Mouse (Mus musculus) E14TG2a.4 (cell line): ENCODE data around the gene Gm13090.

Experiments used
- H3K27me3 ChIP-seq: 2 replicates; pipeline ENCODE4 v1.6.1; 2014; ENCODE audit warnings: low read length, control low read depth; ENCODE audit not compliant: insufficient read depth
- H3K36me3 ChIP-seq: 2 replicates; pipeline ENCODE4 v1.6.1; 2014; ENCODE audit warnings: low read length, control low read depth; ENCODE audit not compliant: insufficient read depth
- H3K4me1 ChIP-seq: replicated peaks from 2 replicates; pipeline ENCODE4 v1.6.1; 2014; ENCODE audit warnings: low read depth, low read length, control low read depth
- H3K4me3 ChIP-seq: replicated peaks from 2 replicates; pipeline ENCODE4 v1.5.1; 2014; ENCODE audit warnings: mild to moderate bottlenecking, low read length
- H3K9me3 ChIP-seq: 2 replicates; pipeline ENCODE4 v1.6.1; 2014; ENCODE audit warnings: low read length, control low read depth
- CTCF ChIP-seq: conservative IDR thresholded peaks from 2 replicates; pipeline ENCODE4 v1.5.1; 2014; ENCODE audit warnings: low read length
- NANOG ChIP-seq: IDR thresholded peaks from 2 replicates; pipeline ENCODE4 v1.6.1; 2014; ENCODE audit warnings: borderline replicate concordance, low read length, mixed read lengths
- POU5F1 ChIP-seq: IDR thresholded peaks from 2 replicates; pipeline ENCODE4 v1.6.1; 2014; ENCODE audit warnings: low read length, borderline replicate concordance

Gm13090 gene

DNA sequence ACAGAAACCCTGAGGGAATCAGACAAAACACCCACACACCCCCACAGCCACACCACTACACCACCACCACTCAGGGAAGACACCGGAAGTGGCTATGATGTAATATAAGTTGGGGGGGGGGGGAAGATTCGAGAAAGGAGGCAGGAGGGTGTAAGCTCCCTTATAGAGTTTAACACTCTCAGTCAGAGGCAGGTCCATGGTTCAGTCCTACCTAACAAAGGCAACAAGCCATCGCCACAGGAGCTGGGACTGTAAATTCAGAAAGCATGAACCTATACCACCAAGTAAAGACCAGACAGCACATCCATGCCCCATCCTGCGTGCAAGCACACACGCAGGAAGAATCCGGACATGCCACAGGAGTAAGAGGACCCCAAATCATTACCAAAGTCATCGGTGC lies at the start of gene Gm13090:
Gene Gm13090, plus strand, starts transcription at position 301 of the 400 bp plus-strand sequence.
- Histone ChIP-seq H3K9me3 (no peaks in the 10 kb centered on the region), H3K4me1 (peaks cover 42% of the 10 kb centered on the region), H3K36me3 (peaks cover 21% of the 10 kb centered on the region), H3K4me3 (peak within 1 kb of the TSS; percentile 55), H3K27me3 (no peaks in the 10 kb centered on the region)
- TF ChIP-seq NANOG (no peak), POU5F1 (no peak), CTCF (no peak)

DNA sequence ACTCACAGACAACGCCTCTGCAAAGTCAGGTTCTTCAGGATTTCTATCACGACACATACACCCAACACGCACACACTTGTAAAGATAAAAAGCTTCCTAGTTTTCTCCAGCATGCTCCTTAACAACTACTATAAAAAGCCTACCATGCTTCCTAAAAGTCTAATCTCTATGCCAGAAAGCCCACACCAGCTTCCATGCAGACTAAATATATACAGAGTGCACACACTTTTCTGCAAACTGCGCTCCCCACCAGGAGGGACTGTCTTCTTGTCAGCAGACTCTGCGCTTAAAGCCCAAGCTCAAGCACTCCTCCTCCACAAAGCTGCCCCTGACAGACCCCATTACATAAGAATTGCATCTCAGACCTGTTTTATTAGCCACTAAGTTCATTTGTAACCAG lies 47.9 kb upstream of the Gm13090 start:
- peaks cover 9% of the 10 kb centered on the region; the same call in 1 of the 2 replicates for H3K36me3 ChIP-seq
- no peaks in the 10 kb centered on the region for H3K9me3 ChIP-seq
- H3K4me3 ChIP-seq, result no peak overlapping the region
- TF ChIP-seq NANOG (peak; percentile 42; the same call in 1 of the 2 replicates), CTCF (no peak)
- peaks cover 32% of the 10 kb centered on the region for H3K4me1 ChIP-seq
- H3K27me3 ChIP-seq, result peaks cover 11% of the 10 kb centered on the region

DNA sequence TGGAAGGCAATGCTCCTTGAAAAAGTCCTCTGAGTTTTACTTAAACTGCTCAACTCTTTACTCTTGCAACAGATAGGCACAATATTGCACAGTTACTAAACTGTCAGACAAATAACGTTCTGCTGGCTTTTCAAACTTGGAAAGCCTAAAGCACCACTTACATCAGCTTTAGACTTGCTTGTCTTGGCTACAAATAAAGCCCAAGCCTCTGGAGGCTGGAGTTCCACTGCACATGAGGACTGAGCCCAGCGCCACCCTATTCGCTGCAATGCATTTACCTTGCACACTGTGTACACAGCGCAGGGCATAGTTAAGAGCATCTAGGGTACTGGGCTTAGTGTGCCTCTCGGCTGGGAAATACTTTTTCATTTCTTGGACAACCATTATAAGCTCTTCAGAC lies 46.1 kb upstream of the Gm13090 start:
- no peak overlapping the region for H3K4me3 ChIP-seq
- no peaks in the 10 kb centered on the region for H3K9me3 ChIP-seq
- no peak for TF ChIP-seq NANOG
- TF ChIP-seq POU5F1, result no peak
- no peak for TF ChIP-seq CTCF
- H3K27me3 ChIP-seq, result peaks cover 11% of the 10 kb centered on the region
- H3K36me3 ChIP-seq, result peaks cover 21% of the 10 kb centered on the region
- peaks cover 26% of the 10 kb centered on the region for H3K4me1 ChIP-seq

DNA sequence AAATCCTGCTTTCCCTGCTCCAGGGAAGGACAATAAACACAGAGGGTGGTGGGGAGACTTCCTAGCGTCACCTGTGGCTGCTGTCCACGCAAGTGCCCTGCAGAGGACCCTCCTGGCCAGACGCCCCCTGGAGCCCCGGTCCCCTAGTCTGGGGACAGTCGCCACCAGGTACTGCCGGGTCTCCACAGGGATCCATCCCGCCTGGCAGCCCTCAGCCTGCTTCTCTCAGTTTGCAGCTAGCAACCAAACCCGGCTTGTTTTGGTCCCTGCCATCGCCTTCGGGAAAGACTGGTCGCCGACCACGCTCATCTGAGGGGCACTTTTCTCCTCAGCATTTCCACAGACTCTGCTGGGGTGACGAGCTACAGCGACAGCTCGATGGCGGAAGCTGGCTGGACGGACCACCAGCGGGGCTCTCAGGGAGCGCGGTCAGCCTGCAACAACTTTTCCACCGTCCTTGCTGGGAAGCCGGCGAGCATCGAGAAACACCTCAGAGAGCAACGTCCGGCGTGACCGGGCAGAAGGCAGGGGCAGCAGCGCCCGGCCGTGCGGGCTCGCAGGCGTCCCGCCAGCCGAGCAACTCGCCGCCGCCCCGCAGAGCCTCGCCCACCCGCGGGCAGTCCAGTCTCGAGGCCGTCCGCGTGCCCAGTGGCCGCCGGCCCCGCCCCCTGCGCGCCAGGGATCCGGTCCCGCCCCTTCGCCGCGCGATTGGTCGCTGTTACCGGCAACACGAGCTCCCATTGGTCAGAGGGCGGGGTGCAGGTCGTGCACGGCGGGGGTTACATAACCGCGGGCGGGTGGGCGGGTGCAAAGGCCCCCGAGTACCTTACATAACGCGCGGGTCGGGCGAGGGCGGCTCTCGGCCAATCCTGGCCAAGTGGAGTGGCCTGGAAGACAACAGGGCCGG lies 45.1 kb upstream of the Gm13090 start, which contains the start of gene Per3:
Gene Per3, minus strand, starts transcription at position 629 of the 907 bp plus-strand sequence.
- H3K9me3 ChIP-seq, result no peaks in the 10 kb centered on the region
- peak within 1 kb of the TSS; percentile 84 for H3K4me3 ChIP-seq
- no peak for TF ChIP-seq NANOG
- no peak for TF ChIP-seq CTCF
- no peak for TF ChIP-seq POU5F1
- peaks cover 11% of the 10 kb centered on the region for H3K27me3 ChIP-seq
- H3K4me1 ChIP-seq, result peaks cover 26% of the 10 kb centered on the region
- H3K36me3 ChIP-seq, result peaks cover 31% of the 10 kb centered on the region

DNA sequence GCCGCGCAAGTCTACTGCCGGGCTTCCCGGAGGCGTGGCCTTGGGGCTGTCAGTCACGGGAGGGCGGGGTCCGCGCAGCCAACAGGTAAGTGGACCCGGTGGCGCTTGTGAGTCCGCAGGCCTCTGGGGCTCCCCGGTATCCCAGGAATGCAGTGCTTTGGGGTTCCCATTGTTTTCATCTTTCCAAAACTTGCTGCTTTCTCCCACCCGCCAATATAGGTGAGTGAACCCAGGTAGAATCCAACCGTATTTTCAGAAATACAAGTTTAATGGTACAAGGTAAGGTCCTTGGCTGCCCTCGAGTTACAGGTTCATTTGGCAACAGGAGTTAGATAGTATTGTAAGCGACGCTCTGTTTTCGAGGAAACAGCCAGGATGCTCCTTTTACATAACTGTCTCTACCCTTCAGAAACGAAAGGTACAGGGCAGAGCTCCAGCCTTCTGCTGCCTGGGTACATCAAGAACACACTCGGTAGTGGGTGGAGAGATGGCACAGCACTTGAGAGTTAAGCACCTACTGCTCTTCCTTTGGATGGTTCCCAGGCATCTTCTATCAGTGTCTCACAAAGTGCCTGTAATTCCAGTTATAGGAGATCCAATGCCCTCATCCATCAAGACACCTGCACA lies 44.3 kb upstream of the Gm13090 start:
- H3K36me3 ChIP-seq, result peaks cover 35% of the 10 kb centered on the region
- H3K4me1 ChIP-seq, result peaks cover 26% of the 10 kb centered on the region
- TF ChIP-seq CTCF (no peak), NANOG (no peak), POU5F1 (no peak)
- H3K9me3 ChIP-seq, result no peaks in the 10 kb centered on the region
- peaks cover 11% of the 10 kb centered on the region for H3K27me3 ChIP-seq
- peak overlapping the region; percentile 84 for H3K4me3 ChIP-seq

DNA sequence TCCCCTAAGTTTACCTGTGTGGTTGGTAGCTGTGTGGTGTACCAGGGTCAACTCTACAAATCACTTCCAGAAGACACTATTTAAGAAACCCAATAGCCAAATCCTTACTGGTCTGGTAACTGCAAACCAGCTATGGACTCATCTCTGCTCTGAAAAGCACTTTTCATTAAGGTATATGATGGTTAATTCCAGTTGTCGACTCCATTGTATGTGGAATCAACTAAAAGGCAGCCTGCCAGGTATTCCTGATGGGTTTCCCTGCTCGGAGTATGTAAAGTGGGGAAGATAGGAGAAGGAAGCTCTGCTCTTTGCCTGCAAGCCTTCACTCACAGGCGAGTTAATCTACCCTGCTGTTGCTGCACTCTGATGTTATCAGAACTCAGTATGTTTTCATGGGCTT lies 42.8 kb upstream of the Gm13090 start:
- Histone ChIP-seq H3K9me3 (no peaks in the 10 kb centered on the region), H3K36me3 (peaks cover 43% of the 10 kb centered on the region), H3K4me3 (no peak overlapping the region), H3K27me3 (peaks cover 11% of the 10 kb centered on the region), H3K4me1 (peaks cover 21% of the 10 kb centered on the region)
- TF ChIP-seq POU5F1, result no peak

DNA sequence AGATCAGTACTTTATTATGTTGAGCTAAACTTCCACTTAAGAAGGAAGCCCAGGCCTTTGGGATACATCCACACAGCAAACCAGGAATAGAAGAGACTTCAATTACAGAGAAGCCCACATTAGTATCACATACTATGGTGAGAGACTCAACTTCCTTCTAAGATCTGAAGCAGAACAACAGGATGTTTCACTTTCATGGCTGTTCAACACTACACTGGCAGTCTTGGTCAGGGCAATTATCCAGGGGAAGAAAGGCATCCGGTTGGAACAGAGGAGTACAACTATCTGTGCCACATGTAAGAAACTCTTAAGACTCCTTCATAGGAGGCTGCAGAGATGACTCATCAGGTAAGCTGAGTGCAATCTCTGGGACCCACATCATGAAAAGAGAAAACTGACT lies 38.2 kb upstream of the Gm13090 start:
- no peak for TF ChIP-seq NANOG
- TF ChIP-seq POU5F1, result no peak
- no peak for TF ChIP-seq CTCF
- no peak overlapping the region for H3K4me3 ChIP-seq
- H3K4me1 ChIP-seq, result no peaks in the 10 kb centered on the region
- H3K9me3 ChIP-seq, result no peaks in the 10 kb centered on the region
- H3K27me3 ChIP-seq, result no peaks in the 10 kb centered on the region
- H3K36me3 ChIP-seq, result peaks cover 77% of the 10 kb centered on the region

DNA sequence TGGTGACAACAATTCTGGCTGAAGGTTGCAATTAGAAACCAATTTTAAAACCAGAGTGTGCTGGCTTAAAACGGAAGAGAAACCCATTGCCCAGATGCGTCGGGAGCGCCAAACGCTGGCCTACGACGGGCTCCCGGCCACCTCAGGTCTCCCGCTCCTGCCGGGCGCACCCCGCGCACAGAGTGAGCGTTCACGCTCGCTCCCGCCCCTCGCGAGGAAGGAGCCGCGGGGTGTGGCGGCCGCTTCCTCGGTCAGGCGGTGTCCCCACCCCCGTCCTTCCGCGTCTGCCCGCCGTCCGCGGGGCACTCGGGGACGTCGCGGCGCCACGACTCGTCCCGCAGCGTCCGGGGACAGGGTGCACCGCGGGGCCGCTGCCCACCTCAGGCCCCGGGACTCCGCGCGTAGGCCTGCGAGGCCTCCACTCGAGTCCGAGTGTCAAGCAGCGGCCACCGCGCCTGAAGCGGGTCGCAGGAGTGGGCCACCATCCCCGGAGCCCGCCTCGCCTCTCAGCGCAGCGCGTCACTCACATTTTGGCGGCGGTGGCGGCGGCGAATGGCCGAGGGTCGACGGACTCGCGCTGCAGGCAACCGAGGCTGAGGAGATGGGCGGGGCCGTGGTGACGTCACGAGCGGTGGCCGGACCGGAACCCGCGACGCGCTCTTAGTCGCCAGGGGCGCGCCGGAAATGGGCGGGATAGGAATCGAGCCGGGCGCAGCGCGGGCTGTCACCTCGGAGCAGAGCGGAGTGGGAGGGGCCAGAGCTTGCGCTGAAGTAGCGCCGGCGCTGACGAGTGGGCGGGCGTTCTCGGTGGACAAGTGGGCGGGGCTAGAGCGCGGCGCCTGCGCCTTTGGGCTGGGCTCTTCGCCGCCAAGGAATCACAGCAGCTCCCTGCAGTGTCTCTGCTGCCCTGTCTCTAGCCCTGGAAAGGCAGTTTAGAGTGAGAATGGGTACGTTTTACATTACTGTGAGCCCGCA lies 31.7 kb upstream of the Gm13090 start, which contains the start of gene Vamp3:
Gene Vamp3, minus strand, starts transcription at position 617 of the 975 bp plus-strand sequence.
- H3K27me3 ChIP-seq, result no peaks in the 10 kb centered on the region
- H3K4me3 ChIP-seq, result peak within 1 kb of the TSS; percentile 98
- peaks cover 32% of the 10 kb centered on the region for H3K36me3 ChIP-seq
- peaks cover 9% of the 10 kb centered on the region; the same call in 1 of the 2 replicates for H3K9me3 ChIP-seq
- TF ChIP-seq NANOG, result no peak
- TF ChIP-seq CTCF, result no peak
- TF ChIP-seq POU5F1, result no peak
- H3K4me1 ChIP-seq, result peaks cover 18% of the 10 kb centered on the region
